Mouse (Mus musculus): ENCODE measurements around the gene Baat.

GRCm38 (mm10) chr4:49522576-49522975 is 16.2 kb upstream of the Baat start:
- TF ChIP-seq CTCF (IDR thresholded peaks at IDR 0.05; ENCODE audit: low read depth, low read length) (no peak), POLR2A (IDR thresholded peaks at IDR 0.05; ENCODE audit: extremely low read depth, insufficient read depth, low read length) (no peak)

Measured in liver, adult 2 months (tissue).